Mouse (Mus musculus): Measurements from ENCODE around the gene Kprp. TPM values are rescaled to one million over a fixed set of nuclear protein-coding genes. Genes with fewer than 3 reads are reported as not detected.

Gene Kprp
- polyA plus RNA-seq, 1 experiment from 2014 or later, result not detected

DNA sequence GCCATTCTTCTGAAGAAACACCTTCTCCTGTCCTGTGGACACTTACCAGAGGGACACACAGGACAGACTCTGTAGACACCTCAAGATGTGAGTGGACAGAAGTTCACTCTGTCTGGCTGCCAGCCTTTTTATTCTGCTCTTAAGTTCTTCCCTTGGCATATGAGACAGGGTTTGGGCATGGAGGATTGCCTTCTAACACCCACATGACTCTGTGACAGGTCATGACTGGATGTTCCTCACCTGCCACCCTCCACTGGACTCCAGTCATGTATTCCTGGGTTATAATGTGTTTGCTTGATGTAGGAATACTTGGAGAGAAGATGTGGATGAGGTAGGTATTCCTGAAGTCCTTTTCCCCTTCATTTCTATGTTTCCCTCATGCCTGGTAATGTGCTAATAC is 19.3 kb downstream of the Kprp start, which contains the start of gene Lce1k:
Gene Lce1k, minus strand, starts transcription at position 101 of the 400 bp plus-strand sequence.
- H3K36me3 ChIP-seq (ENCODE audit: insufficient read depth, low read length), result no peaks in the 10 kb centered on the region
- no peak for ATAC-seq
- H3K27ac ChIP-seq (ENCODE audit: low read length), result no peak within 1 kb of the TSS

DNA sequence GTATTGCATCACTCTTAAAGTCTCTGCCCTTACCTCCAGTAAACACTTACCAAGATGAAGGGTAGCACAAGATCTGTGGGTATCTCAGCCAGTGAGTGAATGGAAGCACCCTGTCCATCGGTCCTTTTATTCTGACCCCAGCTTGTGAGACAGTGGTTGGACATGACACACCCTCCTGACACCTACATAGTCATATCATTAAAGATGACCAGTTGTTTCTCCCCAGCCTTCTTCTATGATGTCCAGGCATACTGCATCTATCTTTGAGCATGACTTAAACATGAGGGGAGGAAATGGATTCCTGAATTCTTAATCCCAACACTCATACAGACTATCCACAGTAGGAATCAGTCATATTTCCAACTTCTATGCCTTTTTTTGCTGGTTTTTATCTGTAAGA is 36.6 kb downstream of the Kprp start, which contains the start of gene Lce1j:
Gene Lce1j, minus strand, starts transcription at position 101 of the 400 bp plus-strand sequence.
- H3K9ac ChIP-seq (replicated peaks; ENCODE audit: low read depth), result no peak within 1 kb of the TSS
- H3K9me3 ChIP-seq (ENCODE audit: low read length), result no peaks in the 10 kb centered on the region
- H3K27me3 ChIP-seq (replicated peaks; ENCODE audit: insufficient read depth, low read length), result no peaks in the 10 kb centered on the region
- H3K4me2 ChIP-seq (replicated peaks; ENCODE audit: low read depth, low read length), result no peak within 1 kb of the TSS
- WGBS, result 69% methylated on average over 1 of the region's 1 CpGs
- TF ChIP-seq EP300 (IDR thresholded peaks at IDR 0.05) (no peak), CTCF (IDR thresholded peaks at IDR 0.05) (no peak)
- no peaks in the 10 kb centered on the region for H3K36me3 ChIP-seq (ENCODE audit: insufficient read depth, low read length)
- no peaks in the 10 kb centered on the region for H3K4me1 ChIP-seq (ENCODE audit: insufficient read depth, low read depth, low read length)
- no peak for ATAC-seq
- no peak within 1 kb of the TSS for H3K27ac ChIP-seq (ENCODE audit: low read length)
- no peak for DNase-seq (ENCODE audit: low spot score)
- H3K4me3 ChIP-seq (ENCODE audit: low read depth, low read length), result no peak within 1 kb of the TSS

More for the DNA sequence above, 19.3 kb downstream of the Kprp start, which contains the start of gene Lce1k:
- H3K4me2 ChIP-seq (replicated peaks; ENCODE audit: low read depth, low read length), result no peak within 1 kb of the TSS
- DNase-seq (ENCODE audit: low spot score), result no peak
- no peak within 1 kb of the TSS for H3K9ac ChIP-seq (replicated peaks; ENCODE audit: low read depth)
- no peaks in the 10 kb centered on the region for H3K27me3 ChIP-seq (replicated peaks; ENCODE audit: insufficient read depth, low read length)
- TF ChIP-seq EP300 (IDR thresholded peaks at IDR 0.05), result no peak
- TF ChIP-seq CTCF (IDR thresholded peaks at IDR 0.05), result no peak
- no peaks in the 10 kb centered on the region for H3K4me1 ChIP-seq (ENCODE audit: insufficient read depth, low read depth, low read length)
- no peaks in the 10 kb centered on the region for H3K9me3 ChIP-seq (ENCODE audit: low read length)
- H3K4me3 ChIP-seq (ENCODE audit: low read depth, low read length), result no peak within 1 kb of the TSS

DNA sequence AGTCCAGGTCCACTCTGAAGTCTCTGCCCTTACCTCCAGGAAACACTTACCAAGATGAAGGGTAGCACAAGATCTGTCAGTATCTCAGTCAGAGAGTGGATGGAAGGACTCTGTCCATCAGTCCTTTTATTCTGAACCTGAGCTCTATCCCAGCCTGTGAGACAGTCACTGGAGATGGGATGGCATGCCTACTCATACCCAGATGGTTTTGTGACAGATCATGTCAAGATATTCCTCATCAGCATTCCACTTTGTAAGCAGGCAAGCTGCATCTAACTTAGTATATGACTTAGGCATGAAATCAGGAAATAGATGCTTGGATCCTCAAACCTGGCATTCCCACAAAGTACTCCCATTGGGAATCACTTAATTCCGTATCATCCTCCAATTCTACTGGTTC is 48.2 kb downstream of the Kprp start, which contains the start of gene Lce1i:
Gene Lce1i, minus strand, starts transcription at position 101 of the 400 bp plus-strand sequence.
- Histone ChIP-seq H3K9ac (replicated peaks; ENCODE audit: low read depth) (no peak within 1 kb of the TSS), H3K27ac (ENCODE audit: low read length) (no peak within 1 kb of the TSS), H3K4me2 (replicated peaks; ENCODE audit: low read depth, low read length) (no peak within 1 kb of the TSS), H3K36me3 (ENCODE audit: insufficient read depth, low read length) (no peaks in the 10 kb centered on the region), H3K4me3 (ENCODE audit: low read depth, low read length) (no peak within 1 kb of the TSS), H3K4me1 (ENCODE audit: insufficient read depth, low read depth, low read length) (no peaks in the 10 kb centered on the region), H3K9me3 (ENCODE audit: low read length) (no peaks in the 10 kb centered on the region), H3K27me3 (replicated peaks; ENCODE audit: insufficient read depth, low read length) (no peaks in the 10 kb centered on the region)
- ATAC-seq (no peak), DNase-seq (ENCODE audit: low spot score) (no peak)
- 73% methylated on average over 1 of the region's 1 CpGs for WGBS
- TF ChIP-seq EP300 (IDR thresholded peaks at IDR 0.05) (no peak), CTCF (IDR thresholded peaks at IDR 0.05) (no peak)

Other genes with a start within 250 kb of the Kprp start
- gene Smcp, start 238.2 kb downstream of the Kprp start, polyA plus RNA-seq (2015; fragmentation: Nextera tagmentation; extraction: Ambion mirVana), result not detected in 2 replicates
- not detected in 2 replicates for gene 2210017I01Rik, start 219.8 kb downstream of the Kprp start, polyA plus RNA-seq (2015; fragmentation: Nextera tagmentation; extraction: Ambion mirVana)
- gene Lce6a, start 205.6 kb downstream of the Kprp start, polyA plus RNA-seq (2015; fragmentation: Nextera tagmentation; extraction: Ambion mirVana), result not detected in 2 replicates
- 0.27 TPM in 1 of 2 replicates, not detected in the other for gene Lce1a1, start 178.9 kb downstream of the Kprp start, polyA plus RNA-seq (2015; fragmentation: Nextera tagmentation; extraction: Ambion mirVana)
- gene Lce1b, start 170.3 kb downstream of the Kprp start, polyA plus RNA-seq (2015; fragmentation: Nextera tagmentation; extraction: Ambion mirVana), result not detected in 2 replicates
- gene Lce1a2, start 156.9 kb downstream of the Kprp start, polyA plus RNA-seq (2015; fragmentation: Nextera tagmentation; extraction: Ambion mirVana), result not detected in 2 replicates
- not detected in 2 replicates for gene Lce1c, start 148.0 kb downstream of the Kprp start, polyA plus RNA-seq (2015; fragmentation: Nextera tagmentation; extraction: Ambion mirVana)
- not detected in 2 replicates for gene Lce1d, start 140.0 kb downstream of the Kprp start, polyA plus RNA-seq (2015; fragmentation: Nextera tagmentation; extraction: Ambion mirVana)
- not detected in 2 replicates for gene Lce1e, start 118.2 kb downstream of the Kprp start, polyA plus RNA-seq (2015; fragmentation: Nextera tagmentation; extraction: Ambion mirVana)
- gene Lce1f, start 106.9 kb downstream of the Kprp start, polyA plus RNA-seq (2015; fragmentation: Nextera tagmentation; extraction: Ambion mirVana), result not detected in 2 replicates
- not detected in 2 replicates for gene Gm38119, start 88.2 kb downstream of the Kprp start, polyA plus RNA-seq (2015; fragmentation: Nextera tagmentation; extraction: Ambion mirVana)
- gene Lce1g, start 74.9 kb downstream of the Kprp start, polyA plus RNA-seq (2015; fragmentation: Nextera tagmentation; extraction: Ambion mirVana), result not detected in 2 replicates
- not detected in 2 replicates for gene Lce1h, start 62.2 kb downstream of the Kprp start, polyA plus RNA-seq (2015; fragmentation: Nextera tagmentation; extraction: Ambion mirVana)
- not detected in 2 replicates for gene Lce1i, start 48.3 kb downstream of the Kprp start, polyA plus RNA-seq (2015; fragmentation: Nextera tagmentation; extraction: Ambion mirVana)
- not detected in 2 replicates for gene Lce1j, start 36.7 kb downstream of the Kprp start, polyA plus RNA-seq (2015; fragmentation: Nextera tagmentation; extraction: Ambion mirVana)
- gene Lce1k, start 19.4 kb downstream of the Kprp start, polyA plus RNA-seq (2015; fragmentation: Nextera tagmentation; extraction: Ambion mirVana), result not detected in 2 replicates
- not detected in 2 replicates for gene Lce1l, start 24.0 kb upstream of the Kprp start, polyA plus RNA-seq (2015; fragmentation: Nextera tagmentation; extraction: Ambion mirVana)
- not detected in 2 replicates for gene 2310050C09Rik, start 43.0 kb upstream of the Kprp start, polyA plus RNA-seq (2015; fragmentation: Nextera tagmentation; extraction: Ambion mirVana)
- not detected in 2 replicates for gene Lce3a, start 99.0 kb upstream of the Kprp start, polyA plus RNA-seq (2015; fragmentation: Nextera tagmentation; extraction: Ambion mirVana)
- gene Lce3b, start 105.7 kb upstream of the Kprp start, polyA plus RNA-seq (2015; fragmentation: Nextera tagmentation; extraction: Ambion mirVana), result not detected in 2 replicates
- gene Lce3c, start 117.2 kb upstream of the Kprp start, polyA plus RNA-seq (2015; fragmentation: Nextera tagmentation; extraction: Ambion mirVana), result not detected in 2 replicates
- gene Lce3d, start 130.1 kb upstream of the Kprp start, polyA plus RNA-seq (2015; fragmentation: Nextera tagmentation; extraction: Ambion mirVana), result not detected in 2 replicates
- gene Lce3e, start 139.8 kb upstream of the Kprp start, polyA plus RNA-seq (2015; fragmentation: Nextera tagmentation; extraction: Ambion mirVana), result not detected in 2 replicates
- not detected in 2 replicates for gene Lce3f, start 165.0 kb upstream of the Kprp start, polyA plus RNA-seq (2015; fragmentation: Nextera tagmentation; extraction: Ambion mirVana)
- gene Crct1, start 188.4 kb upstream of the Kprp start, polyA plus RNA-seq (2015; fragmentation: Nextera tagmentation; extraction: Ambion mirVana), result not detected in 2 replicates
- not detected in 2 replicates for gene Lce1m, start 191.8 kb upstream of the Kprp start, polyA plus RNA-seq (2015; fragmentation: Nextera tagmentation; extraction: Ambion mirVana)
- not detected in 2 replicates for gene Gm4858, start 241.6 kb upstream of the Kprp start, polyA plus RNA-seq (2015; fragmentation: Nextera tagmentation; extraction: Ambion mirVana)

All from lung, postnatal 0 days (tissue).